8 mouse cellular contexts compared by ENCODE assay signal in genomic region chr2:26910994-26911765, GRCm38 (mm10). TPM values are rescaled to one million over a fixed set of nuclear protein-coding genes. Genes with fewer than 3 reads are reported as not detected.
DNase-seq lines count a peak whose midpoint lies in the region; ATAC-seq lines count a peak whose summit lies in the region.

No protein-coding gene starts in this region.

- DNase-seq in embryo, embryonic 10 days (ENCODE audit: low spot score) = peak; percentile 80
- no peak for DNase-seq in embryo, embryonic 9.5 days (ENCODE audit: extremely low spot score)
- peak; percentile 57 for DNase-seq in 3T3-L1 (ENCODE audit: low read depth, low spot score)
- DNase-seq in frontal cortex, postnatal 10 days (ENCODE audit: low spot score in 2 of 2) = peak; percentile 65 to 69
- DNase-seq in layer of hippocampus, postnatal 10 days (ENCODE audit: low spot score in 2 of 2) = peak; percentile 73 to 81

- peak overlapping the region; percentile 96 for H3K9ac ChIP-seq in stomach, embryonic 14.5 days (replicated peaks; ENCODE audit: low read depth, low read length)

- H3K27me3 ChIP-seq in stomach, embryonic 14.5 days (ENCODE audit: control insufficient read depth, insufficient read depth, low read length) = no peaks in the 10 kb centered on the region

- H3K4me2 ChIP-seq in stomach, embryonic 14.5 days (replicated peaks; ENCODE audit: low read depth, low read length) = peak overlapping the region; percentile 92

- H3K4me3 ChIP-seq in brown adipose tissue, adult 24 weeks (ENCODE audit: insufficient read depth, low read depth, low read length) = peak overlapping the region; percentile 87
- peak overlapping the region; percentile 80 for H3K4me3 ChIP-seq in stomach, embryonic 14.5 days (ENCODE audit: low read depth, low read length)

- H3K9me3 ChIP-seq in stomach, embryonic 14.5 days (ENCODE audit: control insufficient read depth, low read depth, low read length) = no peaks in the 10 kb centered on the region

- WGBS in stomach, embryonic 14.5 days = under 1% methylated on average over 37 of the region's 37 CpGs

- peak overlapping the region; percentile 62 for H3K27ac ChIP-seq in brown adipose tissue, adult 24 weeks (replicated peaks; ENCODE audit: low read depth, low read length)
- peak overlapping the region; percentile 89 for H3K27ac ChIP-seq in stomach, embryonic 14.5 days (ENCODE audit: low read length)

- H3K36me3 ChIP-seq in stomach, embryonic 14.5 days (ENCODE audit: control insufficient read depth, insufficient read depth, low read length) = peaks cover 45% of the 10 kb centered on the region

- 0 out of 2 replicates have a peak, but pooled peaks have one; percentile 12 for ATAC-seq in megakaryocyte progenitor cell, adult 5-6 weeks (replicated peaks; ENCODE audit: poor library complexity)
- ATAC-seq in stomach, embryonic 14.5 days (ENCODE audit: insufficient number of reproducible peaks, insufficient read depth, low FRiP score, low read depth) = peak; percentile 11; the same call in 1 of the 2 replicates

- peaks cover 19% of the 10 kb centered on the region for H3K4me1 ChIP-seq in brown adipose tissue, adult 24 weeks (ENCODE audit: control insufficient read depth, insufficient read depth, insufficient read length, low read length)
- H3K4me1 ChIP-seq in stomach, embryonic 14.5 days (ENCODE audit: control insufficient read depth, insufficient read depth, low read length) = peaks cover 29% of the 10 kb centered on the region

RNA-seq across cellular contexts. Expression of gene Rpl7a, which starts 0.6 kb away (rescaled TPM):
- 183 and 194 TPM in 2 replicates for polyA plus RNA-seq in brown adipose tissue, adult 24 weeks (2012; ENCODE audit: insufficient read depth, insufficient read length, missing spikeins)
- 100 to 1,000 TPM; 346 to 356 TPM for total RNA-seq in layer of hippocampus, postnatal 10 days (2021)
- 2,379 and 2,445 TPM in 2 replicates for total RNA-seq in megakaryocyte progenitor cell, adult 5-6 weeks (2015)
- 2,150 and 2,311 TPM in 2 replicates for total RNA-seq in megakaryocyte progenitor cell, adult 5-6 weeks (2017)
- 712 and 713 TPM in 2 replicates for polyA plus RNA-seq in stomach, embryonic 14.5 days (2014; fragmentation: Nextera tagmentation; extraction: Ambion mirVana)

RNA-seq across cellular contexts. Expression of gene Med22, which starts 0.7 kb away (rescaled TPM):
- polyA plus RNA-seq in brown adipose tissue, adult 24 weeks (2012; ENCODE audit: insufficient read depth, insufficient read length, missing spikeins) = 9.5 and 10.0 TPM in 2 replicates
- 10 to 100 TPM; 44.5 to 45.9 TPM for total RNA-seq in layer of hippocampus, postnatal 10 days (2021)
- total RNA-seq in megakaryocyte progenitor cell, adult 5-6 weeks (2015) = 7.2 and 7.7 TPM in 2 replicates
- total RNA-seq in megakaryocyte progenitor cell, adult 5-6 weeks (2017) = 17.0 and 17.6 TPM in 2 replicates
- polyA plus RNA-seq in stomach, embryonic 14.5 days (2014; fragmentation: Nextera tagmentation; extraction: Ambion mirVana) = 30.3 and 31.1 TPM in 2 replicates

RNA-seq across cellular contexts. Expression of gene Surf2, which starts 5.0 kb away (rescaled TPM):
- 25.6 and 26.8 TPM in 2 replicates for polyA plus RNA-seq in brown adipose tissue, adult 24 weeks (2012; ENCODE audit: insufficient read depth, insufficient read length, missing spikeins)
- total RNA-seq in layer of hippocampus, postnatal 10 days (2021) = 10 to 100 TPM; 35.4 to 38.7 TPM
- 55.3 and 55.8 TPM in 2 replicates for total RNA-seq in megakaryocyte progenitor cell, adult 5-6 weeks (2015)
- total RNA-seq in megakaryocyte progenitor cell, adult 5-6 weeks (2017) = 62.8 and 86.7 TPM in 2 replicates
- polyA plus RNA-seq in stomach, embryonic 14.5 days (2014; fragmentation: Nextera tagmentation; extraction: Ambion mirVana) = 33.2 and 36.8 TPM in 2 replicates

RNA-seq across cellular contexts. Expression of gene Surf1, which starts 5.2 kb away (rescaled TPM):
- 90.6 and 112 TPM in 2 replicates for polyA plus RNA-seq in brown adipose tissue, adult 24 weeks (2012; ENCODE audit: insufficient read depth, insufficient read length, missing spikeins)
- 10 to 100 TPM; 81.5 to 83.5 TPM for total RNA-seq in layer of hippocampus, postnatal 10 days (2021)
- 72.3 and 90.4 TPM in 2 replicates for total RNA-seq in megakaryocyte progenitor cell, adult 5-6 weeks (2015)
- total RNA-seq in megakaryocyte progenitor cell, adult 5-6 weeks (2017) = 51.3 and 73.5 TPM in 2 replicates
- 50.4 and 52.4 TPM in 2 replicates for polyA plus RNA-seq in stomach, embryonic 14.5 days (2014; fragmentation: Nextera tagmentation; extraction: Ambion mirVana)

RNA-seq across cellular contexts. Expression of gene Surf6, which starts 8.5 kb away (rescaled TPM):
- polyA plus RNA-seq in brown adipose tissue, adult 24 weeks (2012; ENCODE audit: insufficient read depth, insufficient read length, missing spikeins) = 7.0 and 8.8 TPM in 2 replicates
- total RNA-seq in layer of hippocampus, postnatal 10 days (2021) = 10 to 100 TPM; 31.5 to 33.9 TPM
- total RNA-seq in megakaryocyte progenitor cell, adult 5-6 weeks (2015) = 14.7 and 26.2 TPM in 2 replicates
- 50.7 and 56.8 TPM in 2 replicates for total RNA-seq in megakaryocyte progenitor cell, adult 5-6 weeks (2017)
- polyA plus RNA-seq in stomach, embryonic 14.5 days (2014; fragmentation: Nextera tagmentation; extraction: Ambion mirVana) = 17.0 and 18.4 TPM in 2 replicates

Comparison
In these comparisons a context has a peak if more than half of its experiments do, and no peak if none do; other contexts are left out.
1. RNA of gene Rpl7a, which starts 0.6 kb away (total RNA-seq): 2,150 to 2,445 TPM in megakaryocyte progenitor cell, adult 5-6 weeks; 346 to 356 TPM in layer of hippocampus, postnatal 10 days; every median in the first group is over 4 times any median in the second.